Mouse (Mus musculus): Measurements from ENCODE around the gene Slc2a13.

Gene Slc2a13

DNA sequence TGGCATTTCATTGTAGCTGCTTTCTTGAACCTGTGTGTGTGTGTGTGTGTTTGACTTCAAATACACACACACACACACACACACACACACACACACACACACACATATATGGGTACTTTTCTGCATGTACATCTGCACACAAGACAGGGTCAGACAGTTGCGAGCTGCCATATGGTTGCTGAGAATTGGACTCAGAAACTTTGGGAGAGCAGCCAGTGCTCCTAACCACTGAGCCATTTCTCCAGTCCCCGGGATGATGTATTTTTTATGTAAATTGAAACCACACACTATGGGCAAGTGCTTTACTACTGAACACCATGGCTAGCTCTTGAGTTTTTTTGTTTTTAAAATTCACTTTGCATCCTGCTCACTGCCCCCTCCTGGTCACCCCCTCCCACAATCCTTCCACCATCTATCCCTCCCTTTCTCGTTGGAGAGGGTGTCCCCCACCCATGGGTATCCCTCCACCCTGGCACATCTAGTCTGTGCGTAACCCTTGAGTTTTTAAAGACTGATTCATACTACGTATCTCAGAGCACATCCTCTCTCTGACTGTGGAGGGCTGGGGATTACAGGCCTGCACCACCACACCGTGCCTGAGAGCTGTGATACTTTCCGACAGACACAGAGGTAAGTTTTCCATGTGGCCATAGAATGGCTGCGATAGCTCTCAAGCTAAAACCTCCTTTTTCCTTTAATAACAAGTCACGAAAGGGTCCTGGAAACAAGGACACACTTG is 200.4 kb downstream of the Slc2a13 start:
- no peak for DNase-seq

DNA sequence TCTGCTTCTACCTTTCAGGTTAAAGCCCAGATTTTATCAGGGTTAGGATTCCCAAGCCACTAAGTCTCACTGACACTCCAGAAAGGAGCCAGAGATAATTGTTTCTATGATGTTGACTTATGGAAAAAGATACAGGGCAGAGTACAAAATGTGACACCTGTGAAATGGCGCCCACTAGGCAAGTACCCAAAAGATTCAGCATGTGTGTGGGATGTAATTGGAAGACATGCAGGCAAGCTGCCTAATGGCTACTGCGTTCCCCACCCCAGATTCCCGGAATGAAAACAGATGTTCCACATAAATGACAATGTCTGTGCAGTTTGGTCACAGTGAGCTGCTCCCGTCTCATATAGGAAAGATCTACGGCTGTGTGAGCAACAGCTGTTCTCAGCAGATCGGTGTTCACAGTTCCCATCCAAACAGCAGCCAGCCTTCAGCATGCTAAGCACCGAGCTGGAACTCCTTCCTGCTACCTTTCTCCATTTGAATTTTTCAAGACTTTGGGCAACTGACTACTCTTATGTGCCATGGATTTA is 201.1 kb downstream of the Slc2a13 start:
- no peak for DNase-seq

DNA sequence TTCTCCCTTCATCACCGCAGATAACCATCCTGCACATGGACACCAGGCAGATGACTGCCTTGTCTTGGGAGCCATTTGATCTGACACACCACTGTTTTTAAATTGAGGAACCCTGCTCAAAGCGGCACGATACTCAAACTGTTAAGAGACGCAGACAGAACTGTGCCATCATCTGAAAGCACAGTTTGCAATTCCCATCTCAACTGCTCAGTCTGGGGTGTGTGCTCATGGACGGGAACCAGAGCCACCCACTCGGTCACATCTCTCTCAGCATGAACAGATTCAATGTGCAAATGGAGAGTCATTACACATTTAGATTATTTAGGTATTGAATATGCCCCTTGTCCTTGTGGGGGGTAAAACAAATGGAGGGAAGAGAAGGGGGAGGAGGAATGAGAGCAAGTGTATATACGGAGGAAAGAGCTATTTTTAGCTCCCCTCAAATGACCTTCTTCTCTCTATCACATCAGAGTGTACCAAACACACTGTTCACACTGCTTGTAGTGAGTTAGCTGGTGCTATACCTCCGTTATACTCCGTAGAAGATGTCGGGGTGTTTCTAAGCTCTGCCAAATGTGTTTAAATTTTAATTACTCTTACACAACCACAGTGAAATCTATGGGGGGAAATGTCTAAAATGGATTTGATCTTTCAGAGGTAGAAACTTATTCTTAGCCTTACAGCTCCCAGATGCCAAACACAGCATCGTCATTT is 203.2 kb downstream of the Slc2a13 start:
- DNase-seq, result no peak

DNA sequence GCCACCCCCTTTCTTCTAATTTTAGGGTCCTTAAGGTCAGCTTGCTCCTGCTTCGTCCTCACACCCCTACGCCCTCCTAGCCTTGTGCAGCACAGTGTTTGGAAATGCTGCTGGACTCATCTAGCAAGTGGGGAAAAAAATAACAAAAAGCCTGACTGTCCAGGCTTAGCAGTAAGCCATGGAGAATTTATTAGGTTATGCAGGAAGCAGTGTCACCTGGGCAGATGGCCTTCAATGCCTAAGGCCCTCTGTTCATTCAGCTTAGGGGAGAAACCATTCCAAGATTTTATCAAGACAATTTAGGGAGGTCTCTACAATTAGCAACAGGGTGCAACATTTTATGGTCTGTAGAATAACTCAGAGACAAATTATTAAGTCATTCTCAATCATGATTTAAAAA is 212.6 kb downstream of the Slc2a13 start:
- no peak for DNase-seq

DNA sequence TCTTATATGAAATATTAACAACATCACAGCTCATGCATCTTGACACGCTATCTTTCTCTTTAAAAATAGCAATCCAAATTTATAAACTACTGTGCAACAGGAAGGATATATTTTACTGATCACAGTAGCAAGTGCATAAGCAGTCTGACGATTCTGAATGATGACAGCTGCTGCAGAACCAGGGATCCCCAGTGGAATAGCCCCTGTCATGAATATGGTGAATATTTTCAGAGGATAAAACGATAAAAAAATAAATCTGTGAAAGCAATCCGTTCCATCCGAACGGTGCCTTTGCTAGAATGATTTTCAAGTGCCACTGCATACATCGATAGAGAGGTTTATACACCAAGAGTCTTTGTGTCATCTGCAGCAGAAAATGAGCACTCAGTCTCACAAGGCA is 222.1 kb downstream of the Slc2a13 start:
- DNase-seq, result no peak

DNA sequence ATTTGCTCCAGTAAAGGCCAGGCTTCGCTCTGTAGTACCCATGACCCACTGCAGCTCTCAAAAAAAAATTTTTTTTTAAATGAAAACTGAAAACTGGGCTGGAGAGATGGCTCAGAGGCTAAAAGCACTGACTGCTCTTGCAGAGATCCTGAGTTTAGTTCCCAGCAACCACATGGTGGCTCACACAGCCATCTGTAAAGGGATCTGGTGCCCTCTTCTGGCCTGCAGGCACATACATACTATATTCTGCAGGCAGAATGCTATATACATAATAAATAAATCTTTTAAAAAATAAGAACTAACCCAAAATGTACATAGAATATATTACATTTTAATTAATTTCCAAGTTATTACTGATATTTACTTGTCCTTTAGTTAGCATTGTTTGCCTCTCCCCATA is 234.7 kb downstream of the Slc2a13 start:
- DNase-seq, result no peak

DNA sequence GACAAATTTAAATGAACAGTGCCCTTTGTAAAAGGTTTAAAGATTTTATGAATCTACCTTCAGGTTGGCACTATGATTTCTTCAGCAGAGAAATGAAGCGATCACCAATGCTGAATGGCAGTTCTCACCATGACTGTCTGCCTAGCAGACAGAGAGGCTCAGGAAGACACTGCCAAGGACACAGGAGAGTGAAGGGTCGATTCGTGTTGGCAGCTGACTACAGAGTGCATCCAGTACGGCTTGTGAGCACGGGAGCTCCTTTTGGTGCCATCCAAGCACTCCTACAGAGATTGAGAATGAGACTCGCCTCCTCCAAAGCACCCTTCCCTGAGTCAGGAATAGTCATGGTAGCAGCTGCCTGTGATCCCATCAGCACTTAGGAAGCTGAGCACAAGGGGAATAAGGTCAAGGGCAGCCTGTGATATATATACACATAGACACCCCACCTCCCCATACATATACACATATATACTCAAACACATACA is 238.6 kb downstream of the Slc2a13 start:
- no peak for DNase-seq

DNA sequence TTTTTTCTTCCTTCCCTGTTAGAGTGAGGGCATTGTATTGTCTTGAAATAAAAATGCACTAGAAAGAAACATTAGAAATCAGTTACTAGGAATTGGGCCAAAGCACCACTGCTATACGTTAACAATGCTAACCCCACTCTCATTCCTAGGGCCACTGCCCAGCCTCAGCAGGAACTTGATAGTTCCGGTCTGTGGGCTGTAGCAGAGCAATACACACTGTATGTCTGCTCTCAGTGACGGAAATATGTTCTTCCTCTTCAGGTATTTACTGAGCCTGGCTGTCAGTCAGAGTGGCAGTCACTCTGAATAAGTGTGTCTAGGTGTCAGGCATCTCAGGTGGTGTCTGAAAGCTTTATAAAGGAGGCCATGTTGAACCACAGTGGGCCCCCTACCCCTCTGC is 245.3 kb downstream of the Slc2a13 start:
- DNase-seq, result no peak

DNA sequence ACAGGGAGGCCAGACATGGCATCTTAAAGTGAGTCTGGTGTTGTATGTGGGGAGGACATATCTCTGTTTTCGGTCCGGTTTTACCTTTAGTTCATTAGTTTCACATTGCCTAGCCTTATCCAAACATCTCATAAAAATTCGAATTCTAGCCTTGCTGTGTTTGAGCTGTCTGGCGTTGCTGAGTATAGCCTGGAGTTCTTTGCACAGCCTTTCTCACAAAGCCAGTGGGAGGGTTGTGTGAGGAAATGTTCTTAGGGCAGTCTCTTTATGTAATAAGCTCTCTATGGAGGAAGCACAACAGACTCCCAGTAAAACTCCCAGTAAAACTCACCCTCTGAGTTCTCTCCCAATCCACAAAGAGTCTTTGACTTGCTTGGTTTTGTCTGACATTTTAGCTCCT is 246.0 kb downstream of the Slc2a13 start:
- DNase-seq, result no peak

DNA sequence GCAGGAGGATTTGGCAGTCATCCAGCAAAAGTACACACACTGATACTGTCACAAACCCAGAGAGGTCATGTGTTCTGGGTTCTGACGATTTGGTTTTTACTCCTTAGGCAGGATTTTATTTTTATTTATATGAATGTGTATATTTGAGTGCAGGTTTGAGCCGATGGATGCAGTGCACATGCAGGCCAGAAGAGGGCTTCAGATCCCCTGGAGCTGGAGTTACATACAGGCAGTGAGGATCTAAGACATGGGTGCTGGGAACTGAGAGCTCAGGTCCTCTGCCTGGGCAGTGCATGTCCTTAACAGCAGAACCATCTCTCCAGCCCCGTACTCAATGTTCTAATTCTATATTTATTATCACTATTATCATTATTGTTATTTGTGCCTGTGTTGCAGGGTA is 253.7 kb downstream of the Slc2a13 start:
- no peak for DNase-seq

DNA sequence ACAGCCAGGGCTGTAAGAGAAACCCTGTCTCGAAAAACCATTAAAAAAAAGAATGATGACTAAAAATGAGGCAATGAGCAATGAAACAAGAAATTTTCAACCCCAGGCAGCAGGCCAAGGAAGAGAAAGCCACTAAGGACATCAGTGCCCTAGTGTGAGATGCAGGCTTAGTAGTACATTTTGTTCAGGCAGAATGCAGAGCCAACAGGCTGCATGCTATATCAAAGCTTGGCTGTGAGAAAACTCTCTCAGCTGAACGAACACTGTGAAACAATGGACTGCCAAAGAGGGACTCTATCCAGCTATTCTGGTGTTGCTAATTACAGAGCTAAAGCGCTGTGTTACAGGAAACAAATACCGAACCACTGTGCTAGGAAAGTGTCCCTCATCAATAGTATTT is 256.1 kb downstream of the Slc2a13 start:
- no peak for DNase-seq

DNA sequence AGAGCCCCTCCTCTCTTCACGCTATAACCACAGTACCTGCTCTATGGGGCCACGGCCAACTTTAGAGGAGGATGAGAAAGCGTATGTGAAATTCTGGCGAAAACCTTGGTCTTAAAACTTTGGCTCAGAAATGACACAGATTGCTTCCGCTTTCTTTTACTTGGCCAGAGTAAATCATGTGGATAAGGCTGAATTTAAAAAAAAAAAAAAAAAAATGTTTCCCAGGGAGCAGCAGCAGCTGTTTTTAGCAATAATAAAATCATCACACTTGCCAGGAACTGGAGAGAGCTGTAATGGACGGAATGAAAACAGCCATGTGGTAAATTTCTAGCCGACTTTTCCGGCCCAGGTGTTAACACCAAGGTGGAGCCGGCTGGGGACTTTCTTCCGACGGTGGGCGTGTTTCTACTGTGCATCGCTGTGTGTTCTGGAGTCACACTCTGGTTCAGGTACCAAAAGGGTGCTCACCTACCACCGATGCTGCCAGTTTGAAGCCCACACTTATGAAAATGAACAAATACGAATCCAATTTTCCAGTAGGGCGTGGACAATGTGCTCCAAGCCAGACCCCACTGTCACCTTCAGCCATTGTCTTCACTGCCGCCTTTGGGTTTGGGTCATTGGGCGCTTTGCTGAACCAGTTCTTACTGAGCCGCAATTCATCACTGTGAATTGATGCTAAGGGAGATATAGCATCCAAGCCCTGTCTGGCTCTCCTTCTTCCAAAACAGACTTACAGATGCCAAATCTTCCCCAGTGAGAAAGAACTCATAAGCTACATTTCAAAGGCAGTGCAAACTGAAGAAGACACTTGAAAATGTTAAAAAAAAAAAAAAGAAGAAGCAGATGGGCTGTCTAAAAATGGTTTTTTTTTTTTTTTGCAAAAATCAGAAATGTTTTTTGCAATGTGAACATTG is 258.4 kb downstream of the Slc2a13 start:
- DNase-seq, result no peak

DNA sequence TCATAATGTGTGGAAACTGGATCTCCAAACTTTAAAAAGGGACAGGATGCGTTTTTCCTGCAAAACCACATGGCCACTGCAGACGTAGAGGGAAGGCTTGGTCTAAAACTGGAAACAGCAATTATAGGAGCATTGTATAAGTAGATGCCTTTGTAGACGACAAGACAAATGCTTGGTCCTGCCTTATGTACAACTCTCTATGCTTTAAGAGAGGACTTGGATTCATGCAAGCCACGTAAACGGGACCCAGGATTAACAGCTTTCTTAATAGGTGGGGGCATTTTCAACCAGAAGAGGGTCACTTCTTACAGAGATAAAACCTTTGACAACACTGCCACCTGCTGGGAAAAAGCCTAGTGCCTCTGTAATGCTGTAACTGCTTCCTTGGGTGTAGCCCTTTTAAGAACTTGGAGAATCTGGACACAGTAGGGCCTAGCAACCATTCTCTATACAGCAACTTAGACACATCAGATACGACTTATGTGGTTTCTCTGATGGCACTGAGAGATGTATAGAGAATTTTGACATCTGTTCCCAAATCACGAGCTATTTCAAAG is 268.7 kb downstream of the Slc2a13 start:
- peak; percentile 34 for DNase-seq

DNA sequence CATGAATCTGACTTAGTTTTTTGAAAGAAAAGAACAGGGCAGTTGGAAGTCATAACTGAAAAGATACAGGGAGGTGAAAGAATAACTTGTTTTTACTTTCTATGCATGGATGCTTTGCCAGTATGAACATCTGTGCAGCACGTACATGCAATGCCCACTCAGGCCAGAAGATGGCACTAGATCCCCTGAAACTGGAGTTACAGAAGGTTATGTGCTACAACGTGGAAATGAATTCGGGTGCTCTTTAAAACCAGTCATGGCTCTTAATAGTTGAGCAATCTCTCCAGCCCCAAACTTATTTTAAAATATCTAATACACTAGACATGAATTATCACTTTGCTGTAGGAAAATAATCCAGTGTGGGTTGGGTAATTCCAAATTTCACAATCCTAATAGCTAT is 271.7 kb downstream of the Slc2a13 start:
- DNase-seq, result peak; percentile 93

DNA sequence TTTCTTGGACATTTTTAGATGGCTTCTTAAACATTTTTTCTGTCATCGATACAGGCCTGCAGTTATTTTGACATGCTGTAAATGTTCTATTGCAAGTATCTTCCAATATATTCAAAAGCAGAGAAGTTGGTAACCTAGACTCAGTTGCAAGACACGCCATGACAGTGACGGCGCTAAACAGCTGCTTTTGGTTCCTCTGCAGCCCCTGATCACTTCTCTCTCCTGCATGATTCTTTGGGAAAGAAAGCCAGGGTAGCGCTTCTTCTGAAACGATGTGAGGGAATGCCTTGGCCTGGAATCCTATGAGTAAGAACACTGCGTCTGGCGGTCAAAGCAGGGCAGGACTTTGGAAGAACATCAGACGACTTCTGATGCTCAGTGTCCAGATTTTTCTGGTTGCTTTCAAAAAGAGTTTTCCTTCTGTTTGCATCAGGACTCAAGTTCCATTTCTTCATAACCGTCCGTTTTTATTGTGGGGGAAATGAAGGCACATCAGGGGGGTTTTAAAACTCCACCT is 273.7 kb downstream of the Slc2a13 start:
- no peak for DNase-seq

DNA sequence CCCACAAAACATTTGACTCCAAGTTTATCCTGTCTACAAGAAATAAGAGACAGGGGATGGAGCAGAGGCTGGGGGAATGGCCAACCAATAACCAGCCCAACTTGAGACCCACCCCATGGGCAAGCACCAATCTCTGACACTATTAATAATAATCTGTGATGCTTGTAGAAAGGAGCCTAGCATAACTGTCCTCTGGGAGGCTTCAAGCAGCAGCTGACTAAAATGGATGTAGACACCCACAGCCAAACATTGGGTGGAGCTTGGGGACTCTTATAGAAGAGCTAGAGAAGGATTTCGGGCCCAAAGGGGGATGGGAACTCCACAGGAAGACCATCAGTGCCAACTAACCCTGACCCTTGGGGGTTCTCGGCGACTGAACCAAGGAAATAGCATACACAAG is 289.6 kb downstream of the Slc2a13 start:
- DNase-seq, result no peak

DNA sequence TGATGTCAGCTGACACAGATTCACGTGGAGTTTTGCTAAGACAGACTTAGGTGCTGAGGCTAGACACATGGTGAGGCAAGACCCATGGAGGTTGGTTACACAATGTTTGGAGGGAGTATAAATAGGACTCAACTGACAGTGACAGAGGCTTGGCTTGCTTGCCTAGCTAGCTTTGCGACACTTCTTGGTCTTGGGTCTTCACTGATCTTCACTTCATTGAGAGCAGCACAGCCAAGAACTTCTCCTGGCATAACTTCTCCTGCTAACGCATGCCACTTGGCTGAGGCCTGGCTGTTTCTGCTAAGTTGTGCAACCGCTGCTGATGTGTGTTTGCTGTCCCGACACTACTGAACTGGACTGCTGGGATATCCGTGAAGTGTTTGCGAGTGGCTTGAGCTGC is 290.2 kb downstream of the Slc2a13 start:
- no peak for DNase-seq

DNA sequence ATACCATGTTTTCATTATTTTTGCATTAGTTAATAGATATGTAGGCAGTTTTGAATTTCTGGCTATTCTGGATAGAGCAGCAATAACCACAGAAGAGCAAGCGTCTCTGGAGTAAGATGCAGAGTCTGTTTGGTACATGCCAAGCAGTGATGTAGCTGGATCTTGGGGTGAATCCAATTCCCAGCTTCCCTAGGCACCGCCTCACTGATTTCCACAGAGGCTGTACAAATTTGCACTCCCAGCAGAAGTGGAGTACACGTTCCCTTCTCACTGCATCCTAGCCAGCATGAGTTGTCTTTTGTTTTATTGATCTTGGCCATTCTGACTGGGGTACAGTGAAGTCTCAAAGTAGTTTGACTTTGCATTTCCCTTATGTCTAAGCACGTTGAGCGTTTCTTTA is 291.5 kb downstream of the Slc2a13 start:
- DNase-seq, result no peak

DNA sequence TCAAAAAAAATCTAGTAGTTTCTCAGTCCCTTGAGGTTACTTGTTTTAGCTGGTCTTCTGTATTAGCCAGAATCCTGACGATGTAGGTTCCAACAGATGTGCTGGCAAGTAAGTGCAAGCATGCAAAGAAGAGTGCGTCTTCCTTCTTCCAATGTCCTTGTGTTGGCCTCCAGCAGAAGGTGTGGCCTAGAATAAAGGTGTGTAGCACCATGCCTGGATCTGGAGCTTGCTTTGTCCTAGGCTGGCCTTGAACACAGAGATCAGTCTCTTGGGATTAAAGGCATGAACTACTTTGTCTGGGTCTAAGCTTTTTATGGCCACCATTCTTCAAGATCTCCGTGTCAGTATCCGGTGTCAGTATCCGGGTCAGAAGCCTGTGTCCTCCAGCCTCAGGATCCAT is 293.5 kb downstream of the Slc2a13 start:
- DNase-seq, result no peak

DNA sequence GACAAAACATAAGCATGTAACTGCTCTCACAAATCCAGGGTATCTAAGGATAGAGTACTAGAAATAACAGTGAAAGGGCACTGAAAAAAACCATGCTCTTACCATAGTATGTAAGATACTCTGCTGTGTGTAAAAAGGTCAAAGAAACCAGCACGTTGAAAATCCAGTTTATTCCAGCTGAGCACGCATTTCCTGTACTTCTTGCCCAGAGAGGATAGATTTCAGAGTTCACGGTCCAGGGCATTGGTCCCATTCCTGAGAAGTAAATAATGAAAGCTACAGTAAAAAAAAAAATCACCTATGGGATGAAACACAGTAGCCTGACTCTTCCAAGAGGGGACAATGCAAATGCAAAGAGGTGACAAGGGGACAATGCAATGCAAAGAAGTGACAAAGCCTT is 297.1 kb downstream of the Slc2a13 start:
- peak; percentile 41 for DNase-seq

DNA sequence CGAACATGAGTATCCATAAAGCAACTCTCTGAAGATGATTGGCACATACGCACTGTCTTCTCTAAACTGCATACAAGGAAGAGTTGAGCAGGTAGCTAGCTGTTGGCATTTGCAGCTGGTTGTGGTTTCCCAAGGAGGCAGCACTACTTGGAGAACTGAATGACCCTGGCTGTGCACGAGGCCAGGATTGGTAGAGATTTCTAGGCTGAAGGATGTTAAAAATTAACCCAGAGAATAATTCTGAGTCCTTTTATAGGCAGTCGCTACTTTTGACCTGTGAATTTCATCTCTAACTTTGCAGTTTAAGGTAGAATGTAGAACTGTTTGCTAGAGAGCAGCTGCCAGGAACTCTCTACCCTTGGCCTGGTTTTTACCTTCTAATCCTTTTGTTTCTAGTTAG is 304.5 kb downstream of the Slc2a13 start:
- DNase-seq, result peak; percentile 57

DNA sequence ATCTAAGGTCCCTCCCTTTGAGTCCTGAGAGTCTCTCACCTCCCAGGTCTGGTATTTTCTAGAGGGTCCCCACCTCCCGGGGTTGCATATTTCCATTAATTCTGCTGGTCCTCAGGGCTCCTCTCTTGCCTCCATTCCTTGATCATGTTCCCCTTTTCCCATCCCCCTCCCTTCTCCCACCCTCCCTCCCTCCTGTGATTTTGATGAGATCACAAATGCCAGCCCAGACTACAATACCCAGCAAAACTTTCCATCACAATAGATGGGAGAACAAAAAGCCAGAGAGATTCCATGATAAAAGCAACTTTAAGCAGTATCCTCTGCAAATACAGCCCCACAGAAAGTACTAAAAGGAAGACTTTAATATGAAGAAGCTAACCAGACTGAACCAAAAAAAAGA is 309.1 kb downstream of the Slc2a13 start:
- no peak for DNase-seq

DNA sequence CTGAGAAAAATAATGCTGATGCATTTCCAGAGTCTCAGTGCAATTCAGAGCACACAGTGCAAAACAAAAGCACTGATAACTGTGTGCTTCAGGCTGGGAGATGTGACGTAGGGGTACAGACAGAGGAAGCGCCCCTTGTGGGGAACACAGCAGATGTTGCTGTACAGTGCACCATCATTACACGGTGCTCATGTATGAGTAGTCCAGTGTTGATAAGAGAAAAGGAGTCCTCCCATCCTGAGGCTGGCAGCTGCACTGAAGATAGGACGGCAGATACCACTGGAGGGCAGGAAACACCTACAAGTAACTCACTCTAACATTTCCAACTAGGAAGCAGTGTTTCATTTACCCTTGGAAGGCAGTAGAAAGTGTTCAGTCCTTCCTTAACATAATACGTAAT is 312.5 kb downstream of the Slc2a13 start:
- DNase-seq, result no peak

All from kidney, adult 18-20 months (tissue).